Mouse (Mus musculus): ENCODE results near the gene Pdzd4. TPM values are rescaled to one million over a fixed set of nuclear protein-coding genes. Genes with fewer than 3 reads are reported as not detected.

Pdzd4 gene
- total and polyA plus RNA-seq, 3 experiments: 0.04 to 0.05 TPM; not detected in 1

DNA sequence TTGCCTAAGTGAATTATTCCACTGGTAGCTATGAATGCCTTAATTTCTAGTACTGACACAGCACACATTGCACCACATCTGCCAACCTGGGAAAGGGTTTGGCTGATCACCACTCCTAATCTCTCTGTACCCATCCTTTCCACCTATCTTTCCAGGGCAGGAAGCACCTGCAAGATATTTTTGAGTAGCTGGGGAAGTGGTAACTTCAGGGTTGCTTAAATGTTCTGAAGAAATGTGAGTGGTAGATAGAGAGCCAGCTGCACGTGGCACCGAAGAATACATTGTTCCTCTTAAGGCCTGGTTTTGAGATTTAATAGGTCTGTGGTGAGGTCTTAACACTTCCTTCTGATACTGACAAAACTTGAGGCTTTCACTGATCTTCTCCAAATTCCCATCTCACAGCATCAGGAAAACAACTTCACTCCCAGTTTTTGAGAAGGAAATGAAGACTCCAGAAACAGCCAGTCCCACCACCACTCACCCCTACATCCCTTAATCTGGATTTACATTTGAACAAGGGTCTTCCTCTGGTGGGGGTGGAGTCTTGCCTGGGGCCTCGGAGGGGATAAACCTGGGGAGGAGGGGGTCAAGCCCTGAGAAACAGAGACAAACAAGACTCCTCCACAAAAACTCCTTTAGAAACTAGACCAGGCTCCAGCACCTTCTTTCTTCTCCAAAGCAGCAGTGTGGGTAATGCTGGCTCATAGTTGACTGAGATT is 8.0 kb downstream of the Pdzd4 start:
- Histone ChIP-seq H3K4me3 (ENCODE audit: low read depth, low read length) (no peak overlapping the region), H3K36me3 (replicated peaks) (no peaks in the 10 kb centered on the region), H3K27me3 (ENCODE audit: insufficient read depth, low read length) (peaks cover 6% of the 10 kb centered on the region; the same call in 1 of the 2 replicates), H3K9me3 (replicated peaks) (no peaks in the 10 kb centered on the region), H3K4me1 (ENCODE audit: insufficient read depth, low read depth, low read length) (no peaks in the 10 kb centered on the region)
- ATAC-seq (ENCODE audit: extremely low read depth, insufficient number of reproducible peaks, low FRiP score, poor library complexity, severe bottlenecking): no peak
- no peak for DNase-seq (ENCODE audit: low spot score)
- TF ChIP-seq CTCF (IDR thresholded peaks at IDR 0.05; ENCODE audit: low read depth, low read length): no peak

DNA sequence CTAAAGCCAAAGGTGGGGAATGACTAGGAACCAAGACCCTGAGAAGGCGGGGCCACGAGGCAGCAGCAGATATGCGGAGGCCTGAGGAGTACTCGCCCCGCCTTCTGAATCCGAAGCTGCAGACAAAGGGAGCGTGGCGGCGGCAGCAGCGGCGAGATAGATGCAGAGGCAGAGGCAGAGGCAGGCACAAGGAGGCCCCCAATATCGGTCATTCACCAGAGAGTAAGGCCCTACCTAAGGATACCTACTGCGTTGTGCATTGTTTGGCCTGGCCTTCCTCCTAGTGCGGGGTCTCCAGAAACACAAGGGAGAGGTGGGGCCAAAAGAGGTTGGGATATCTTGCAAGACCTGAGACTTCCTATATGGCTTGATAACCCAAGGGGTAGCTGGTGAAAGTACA is 9.7 kb downstream of the Pdzd4 start:
- Histone ChIP-seq H3K9me3 (replicated peaks) (no peaks in the 10 kb centered on the region), H3K27me3 (ENCODE audit: insufficient read depth, low read length) (peaks cover 6% of the 10 kb centered on the region; the same call in 1 of the 2 replicates), H3K4me3 (ENCODE audit: low read depth, low read length) (no peak overlapping the region), H3K36me3 (replicated peaks) (no peaks in the 10 kb centered on the region), H3K4me1 (ENCODE audit: insufficient read depth, low read depth, low read length) (no peaks in the 10 kb centered on the region)
- ATAC-seq (ENCODE audit: extremely low read depth, insufficient number of reproducible peaks, low FRiP score, poor library complexity, severe bottlenecking): no peak
- DNase-seq (ENCODE audit: low spot score): no peak
- TF ChIP-seq POLR2AphosphoS5 (IDR thresholded peaks at IDR 0.05; ENCODE audit: insufficient replicate concordance, low read depth, low read length) (no peak), TAL1 (conservative IDR thresholded peaks at IDR 0.05; ENCODE audit: low read depth, low read length) (no peak), CTCF (IDR thresholded peaks at IDR 0.05; ENCODE audit: low read depth, low read length) (no peak), GATA2 (IDR thresholded peaks at IDR 0.05; ENCODE audit: borderline replicate concordance, low read depth, low read length) (no peak), GATA1 (IDR thresholded peaks at IDR 0.05; ENCODE audit: borderline replicate concordance, low read length) (no peak)

DNA sequence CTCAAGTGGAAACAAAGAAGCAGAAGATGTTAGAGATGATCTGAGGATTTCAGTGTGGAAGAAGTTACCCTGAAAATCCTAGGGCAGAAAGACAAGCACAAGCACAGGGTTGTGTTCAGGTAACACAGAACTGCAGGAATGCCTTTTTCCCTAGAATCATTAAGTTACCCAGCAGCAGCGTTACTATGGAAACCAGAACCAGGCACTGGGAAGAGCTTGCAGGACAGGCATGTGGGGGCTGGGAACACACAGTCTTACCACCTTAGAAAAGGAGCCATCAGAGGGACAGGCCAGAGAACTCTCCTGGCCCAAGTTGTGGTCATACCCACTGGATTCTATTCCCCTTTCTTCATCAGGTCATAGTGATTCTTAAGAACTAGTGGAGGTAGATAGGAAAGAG is 19.0 kb downstream of the Pdzd4 start:
- no peak for ATAC-seq (ENCODE audit: extremely low read depth, insufficient number of reproducible peaks, low FRiP score, poor library complexity, severe bottlenecking)
- no peaks in the 10 kb centered on the region for H3K36me3 ChIP-seq (replicated peaks)
- H3K9me3 ChIP-seq (replicated peaks): no peaks in the 10 kb centered on the region
- no peak for DNase-seq (ENCODE audit: low spot score)
- H3K4me1 ChIP-seq (ENCODE audit: insufficient read depth, low read depth, low read length): no peaks in the 10 kb centered on the region
- H3K4me3 ChIP-seq (ENCODE audit: low read depth, low read length): no peak overlapping the region
- peaks cover 2% of the 10 kb centered on the region; the same call in 1 of the 2 replicates for H3K27me3 ChIP-seq (ENCODE audit: insufficient read depth, low read length)
- no peak for TF ChIP-seq POLR2AphosphoS5 (IDR thresholded peaks at IDR 0.05; ENCODE audit: insufficient replicate concordance, low read depth, low read length)
- TF ChIP-seq TAL1 (conservative IDR thresholded peaks at IDR 0.05; ENCODE audit: low read depth, low read length): no peak
- TF ChIP-seq CTCF (IDR thresholded peaks at IDR 0.05; ENCODE audit: low read depth, low read length): no peak
- TF ChIP-seq GATA2 (IDR thresholded peaks at IDR 0.05; ENCODE audit: borderline replicate concordance, low read depth, low read length): no peak
- no peak for TF ChIP-seq GATA1 (IDR thresholded peaks at IDR 0.05; ENCODE audit: borderline replicate concordance, low read length)

DNA sequence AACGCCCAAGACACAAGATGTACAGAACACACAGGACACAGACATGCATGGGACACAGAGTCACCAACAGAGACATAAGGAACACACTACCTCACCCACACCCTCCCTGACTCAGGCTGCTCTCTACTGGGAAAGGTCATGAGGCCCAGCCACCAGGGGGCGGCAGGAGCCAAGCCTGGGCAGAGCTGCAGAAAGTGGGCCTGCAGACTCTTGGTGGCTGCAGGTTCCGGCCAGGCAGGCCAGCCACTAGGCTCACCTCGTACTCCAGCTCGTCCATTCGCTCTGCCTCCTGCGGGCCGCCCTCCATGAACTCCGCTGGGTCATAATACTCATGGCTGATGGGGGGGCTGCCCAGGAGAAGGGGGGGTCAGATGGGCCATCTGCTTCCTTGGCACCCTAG is 26.3 kb downstream of the Pdzd4 start:
- Histone ChIP-seq H3K27me3 (ENCODE audit: insufficient read depth, low read length) (peaks cover 13% of the 10 kb centered on the region), H3K4me3 (ENCODE audit: low read depth, low read length) (no peak overlapping the region), H3K9me3 (replicated peaks) (no peaks in the 10 kb centered on the region), H3K4me1 (ENCODE audit: insufficient read depth, low read depth, low read length) (0 out of 2 replicates have a peak, but pooled peaks cover 4% of the 10 kb centered on the region), H3K36me3 (replicated peaks) (peaks cover 10% of the 10 kb centered on the region)
- TF ChIP-seq GATA1 (IDR thresholded peaks at IDR 0.05; ENCODE audit: borderline replicate concordance, low read length) (no peak), CTCF (IDR thresholded peaks at IDR 0.05; ENCODE audit: low read depth, low read length) (peak; percentile 49)
- DNase-seq (ENCODE audit: low spot score) (peak; percentile 26), ATAC-seq (ENCODE audit: extremely low read depth, insufficient number of reproducible peaks, low FRiP score, poor library complexity, severe bottlenecking) (peak; percentile 34; the same call in 1 of the 2 replicates)

DNA sequence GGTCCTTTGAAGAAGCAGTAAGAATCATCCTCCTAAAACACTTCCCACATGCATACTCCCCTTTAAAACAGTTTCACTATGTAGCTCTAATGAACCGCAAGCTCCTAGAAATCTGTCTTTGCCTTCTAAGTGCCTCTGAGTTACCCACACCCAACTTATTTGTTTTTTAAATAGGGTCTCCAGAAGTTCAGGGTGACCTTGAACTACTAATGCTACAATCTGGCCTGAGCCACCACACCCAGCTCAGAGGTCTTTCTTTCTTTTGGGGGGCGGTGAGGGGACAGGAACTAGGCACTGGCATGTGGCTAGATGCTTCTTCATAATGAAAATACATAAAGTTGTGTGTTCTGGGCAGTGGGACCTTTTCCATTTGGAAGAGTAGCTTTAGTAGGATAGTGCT is 27.3 kb downstream of the Pdzd4 start:
- DNase-seq (ENCODE audit: low spot score): no peak
- Histone ChIP-seq H3K9me3 (replicated peaks) (no peaks in the 10 kb centered on the region), H3K4me3 (ENCODE audit: low read depth, low read length) (no peak overlapping the region), H3K4me1 (ENCODE audit: insufficient read depth, low read depth, low read length) (0 out of 2 replicates have a peak, but pooled peaks cover 4% of the 10 kb centered on the region), H3K36me3 (replicated peaks) (peaks cover 14% of the 10 kb centered on the region), H3K27me3 (ENCODE audit: insufficient read depth, low read length) (peaks cover 13% of the 10 kb centered on the region)
- ATAC-seq (ENCODE audit: extremely low read depth, insufficient number of reproducible peaks, low FRiP score, poor library complexity, severe bottlenecking): no peak
- TF ChIP-seq CTCF (IDR thresholded peaks at IDR 0.05; ENCODE audit: low read depth, low read length): no peak
- no peak for TF ChIP-seq GATA1 (IDR thresholded peaks at IDR 0.05; ENCODE audit: borderline replicate concordance, low read length)
- TF ChIP-seq POLR2AphosphoS5 (IDR thresholded peaks at IDR 0.05; ENCODE audit: insufficient replicate concordance, low read depth, low read length): no peak
- no peak for TF ChIP-seq GATA2 (IDR thresholded peaks at IDR 0.05; ENCODE audit: borderline replicate concordance, low read depth, low read length)
- TF ChIP-seq TAL1 (conservative IDR thresholded peaks at IDR 0.05; ENCODE audit: low read depth, low read length): no peak

DNA sequence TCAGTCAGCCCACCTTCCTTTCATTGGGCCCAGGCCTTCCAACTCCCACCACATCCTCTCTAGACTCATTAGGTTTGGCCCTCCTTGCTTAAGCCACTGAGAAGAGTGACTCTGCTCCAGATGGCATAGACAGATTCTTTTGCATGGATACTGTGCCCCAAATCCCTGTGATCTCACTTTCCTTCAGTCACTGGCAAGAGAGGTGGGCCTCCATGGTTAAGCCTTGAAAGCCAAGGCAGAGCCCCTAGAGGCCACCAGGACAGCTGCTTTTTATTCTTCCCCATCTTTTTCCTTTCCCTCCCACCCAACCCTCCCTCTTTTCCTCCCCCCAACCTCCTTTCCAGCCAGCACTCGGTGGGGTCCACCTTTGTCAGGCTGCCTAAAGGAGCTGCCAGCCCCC is 31.3 kb downstream of the Pdzd4 start:
- Histone ChIP-seq H3K4me1 (ENCODE audit: insufficient read depth, low read depth, low read length) (peaks cover 19% of the 10 kb centered on the region), H3K36me3 (replicated peaks) (peaks cover 50% of the 10 kb centered on the region), H3K9me3 (replicated peaks) (no peaks in the 10 kb centered on the region), H3K4me3 (ENCODE audit: low read depth, low read length) (no peak overlapping the region), H3K27me3 (ENCODE audit: insufficient read depth, low read length) (no peaks in the 10 kb centered on the region)
- no peak for ATAC-seq (ENCODE audit: extremely low read depth, insufficient number of reproducible peaks, low FRiP score, poor library complexity, severe bottlenecking)
- no peak for TF ChIP-seq TAL1 (conservative IDR thresholded peaks at IDR 0.05; ENCODE audit: low read depth, low read length)
- no peak for TF ChIP-seq GATA1 (IDR thresholded peaks at IDR 0.05; ENCODE audit: borderline replicate concordance, low read length)
- no peak for TF ChIP-seq POLR2AphosphoS5 (IDR thresholded peaks at IDR 0.05; ENCODE audit: insufficient replicate concordance, low read depth, low read length)
- TF ChIP-seq CTCF (IDR thresholded peaks at IDR 0.05; ENCODE audit: low read depth, low read length): no peak
- TF ChIP-seq GATA2 (IDR thresholded peaks at IDR 0.05; ENCODE audit: borderline replicate concordance, low read depth, low read length): no peak
- no peak for DNase-seq (ENCODE audit: low spot score)
